Mouse (Mus musculus) G1E (cell line): ENCODE measurements around the gene Mipol1.

Source experiments
- CTCF ChIP-seq: IDR thresholded peaks from 2 replicates; pipeline ENCODE4 v1.5.1; 2012; ENCODE audit warnings: low read depth, low read length, inconsistent platforms, mixed read lengths
- GATA1 ChIP-seq: IDR thresholded peaks from 2 replicates; pipeline ENCODE4 v1.6.1; 2012; ENCODE audit warnings: borderline replicate concordance, low read length, inconsistent platforms, mixed read lengths

DNA sequence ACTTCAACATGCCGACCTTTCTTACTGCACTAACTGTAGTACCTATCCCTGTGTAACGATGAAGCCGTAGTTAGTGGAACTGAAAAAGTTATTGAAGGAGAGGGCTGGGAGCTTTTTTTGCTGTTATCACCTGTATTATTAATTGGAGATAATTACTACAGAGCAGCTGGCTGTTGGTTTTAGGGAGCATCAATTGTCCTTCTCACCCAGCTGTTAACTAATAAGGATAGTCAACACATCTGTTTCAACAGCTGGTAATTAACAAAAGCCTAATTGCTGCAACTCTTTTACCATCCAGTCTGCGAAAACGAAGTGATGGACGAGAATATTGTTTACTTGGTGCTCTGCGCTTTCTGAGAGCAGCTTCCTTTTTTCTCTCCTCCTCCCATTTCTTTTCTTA lies 170.9 kb downstream of the Mipol1 start:
- TF ChIP-seq CTCF = no peak
- no peak for TF ChIP-seq GATA1
